Mouse (Mus musculus) gastrocnemius, adult 2 months (tissue): ENCODE measurements at regions not wholly inside any gene's neighbourhood (a gene's known extent, or its start where the extent isn't known, plus 50 kb on each side); places are given as distances from the start of the nearest gene placed in this dataset.

Source experiments
- DNase-seq: peaks from one replicate; pipeline ENCODE4 v3.0.0; 2022
- H3K27ac ChIP-seq: fragments of 200-600 bp; 2 replicates; pipeline ENCODE4 v1.8.1; 2022; ENCODE audit warnings: mild to moderate bottlenecking
- H3K4me3 ChIP-seq: fragments of 200-600 bp; 2 replicates; pipeline ENCODE4 v1.8.1; 2022; ENCODE audit warnings: mild to moderate bottlenecking, moderate library complexity
- CTCF ChIP-seq: fragments of 200-600 bp; IDR thresholded peaks from 2 replicates; pipeline ENCODE4 v1.8.1; 2022; ENCODE audit warnings: antibody characterized with exemption, mild to moderate bottlenecking, moderate library complexity
- intact Hi-C: fragments of 180-260 bp; cut with DNase I; formaldehyde crosslinking; loops from one replicate; pipeline ENCODE4 v1.15.1; 2025

GRCm38 (mm10) chr11:111666336-111666735 is 600.4 kb downstream of the Kcnj2 start:
- TF ChIP-seq CTCF = no peak
- H3K4me3 ChIP-seq = no peak overlapping the region
- H3K27ac ChIP-seq = no peak overlapping the region
- no peak for DNase-seq
- intact Hi-C loops = no loop called here

GRCm38 (mm10) chr11:111671865-111672264 is 605.9 kb downstream of the Kcnj2 start:
- DNase-seq = no peak
- intact Hi-C loops = no loop called here
- no peak for TF ChIP-seq CTCF
- Histone ChIP-seq H3K4me3 (no peak overlapping the region), H3K27ac (no peak overlapping the region)

GRCm38 (mm10) chr11:111675673-111676072 is 609.7 kb downstream of the Kcnj2 start:
- intact Hi-C loops = no loop called here
- no peak for TF ChIP-seq CTCF
- no peak overlapping the region for H3K4me3 ChIP-seq

GRCm38 (mm10) chr11:111682341-111682740 is 616.4 kb downstream of the Kcnj2 start:
- Histone ChIP-seq H3K4me3 (no peak overlapping the region), H3K27ac (no peak overlapping the region)
- intact Hi-C loops = no loop called here
- no peak for TF ChIP-seq CTCF
- DNase-seq = no peak

More at GRCm38 (mm10) chr11:111675673-111676072, 609.7 kb downstream of the Kcnj2 start:
- DNase-seq = no peak
- H3K27ac ChIP-seq = no peak overlapping the region

- Histone ChIP-seq H3K27ac (no peak overlapping the region), H3K4me3 (no peak overlapping the region)
- no peak for TF ChIP-seq CTCF
- no peak for DNase-seq
- intact Hi-C loops = no loop called here
These were observed 617.9 kb downstream of the Kcnj2 start for GRCm38 (mm10) chr11:111683909-111684308.

- no peak for TF ChIP-seq CTCF
- DNase-seq = no peak
- intact Hi-C loops = no loop called here
- Histone ChIP-seq H3K27ac (no peak overlapping the region), H3K4me3 (no peak overlapping the region)
These were observed 621.8 kb downstream of the Kcnj2 start for GRCm38 (mm10) chr11:111687769-111688168.

- DNase-seq = no peak
- intact Hi-C loops = no loop called here
- no peak overlapping the region for H3K27ac ChIP-seq
- no peak overlapping the region for H3K4me3 ChIP-seq
- TF ChIP-seq CTCF = no peak
These were observed 622.4 kb downstream of the Kcnj2 start for GRCm38 (mm10) chr11:111688186-111688860.

- intact Hi-C loops = no loop called here
- no peak overlapping the region for H3K27ac ChIP-seq
- DNase-seq = no peak
- H3K4me3 ChIP-seq = no peak overlapping the region
- no peak for TF ChIP-seq CTCF
These were observed 623.9 kb downstream of the Kcnj2 start for GRCm38 (mm10) chr11:111689899-111690298.

GRCm38 (mm10) chr11:111691512-111691911 is 625.5 kb downstream of the Kcnj2 start:
- Histone ChIP-seq H3K27ac (no peak overlapping the region), H3K4me3 (no peak overlapping the region)
- no peak for TF ChIP-seq CTCF
- intact Hi-C loops = no loop called here
- no peak for DNase-seq

- no peak for TF ChIP-seq CTCF
- intact Hi-C loops = no loop called here
- no peak for DNase-seq
These were observed 630.7 kb downstream of the Kcnj2 start for GRCm38 (mm10) chr11:111696668-111697067.

GRCm38 (mm10) chr11:111699862-111700261 is 633.9 kb downstream of the Kcnj2 start:
- Histone ChIP-seq H3K4me3 (no peak overlapping the region), H3K27ac (no peak overlapping the region)
- TF ChIP-seq CTCF = no peak
- DNase-seq = no peak
- intact Hi-C loops = no loop called here

More at GRCm38 (mm10) chr11:111696668-111697067, 630.7 kb downstream of the Kcnj2 start:
- H3K27ac ChIP-seq = no peak overlapping the region
- no peak overlapping the region for H3K4me3 ChIP-seq

GRCm38 (mm10) chr11:111706882-111707281 is 640.9 kb downstream of the Kcnj2 start:
- Histone ChIP-seq H3K27ac (no peak overlapping the region), H3K4me3 (no peak overlapping the region)
- no peak for DNase-seq
- no peak for TF ChIP-seq CTCF
- intact Hi-C loops = no loop called here

GRCm38 (mm10) chr11:111715401-111715800 is 649.4 kb downstream of the Kcnj2 start:
- Histone ChIP-seq H3K4me3 (no peak overlapping the region), H3K27ac (no peak overlapping the region)
- no peak for DNase-seq
- intact Hi-C loops = no loop called here
- no peak for TF ChIP-seq CTCF

GRCm38 (mm10) chr11:111722276-111722675 is 656.3 kb downstream of the Kcnj2 start:
- H3K27ac ChIP-seq = no peak overlapping the region
- DNase-seq = no peak
- intact Hi-C loops = no loop called here
- no peak overlapping the region for H3K4me3 ChIP-seq
- no peak for TF ChIP-seq CTCF
